Mouse (Mus musculus): ENCODE results near the gene Zfp933.
"Not testable (repeated sequence)": the region's sequence is repeated elsewhere in the genome, so short reads cannot be mapped to it uniquely, and the experiment has no call there.

Gene Zfp933

GRCm38 (mm10) chr4:147850776-147851175 is 2.6 kb upstream of the Zfp933 start:
- DNase-seq, result no peak

GRCm38 (mm10) chr4:147848584-147848991 is 422 bp upstream of the Zfp933 start:
- DNase-seq, result no peak

DNA sequence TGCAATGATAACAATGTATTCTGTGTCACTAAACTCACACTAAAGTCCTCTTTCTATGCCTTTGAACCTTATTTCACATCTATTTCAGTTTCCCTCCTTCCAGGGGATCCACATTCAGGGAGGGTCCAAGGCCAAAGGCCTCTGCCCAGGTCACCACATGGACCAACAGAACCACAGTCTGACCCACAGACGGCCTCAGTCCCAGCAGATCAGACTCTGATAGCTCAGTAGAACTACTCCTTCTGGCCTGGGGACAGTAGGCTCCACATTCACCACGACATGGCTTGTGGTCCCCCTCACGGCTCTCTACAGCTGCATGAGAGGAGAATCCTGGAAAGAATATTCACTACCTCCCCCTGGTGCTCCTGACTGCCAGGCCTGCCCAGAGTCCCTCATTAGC is 5.3 kb downstream of the Zfp933 start:
- DNase-seq, result no peak

DNA sequence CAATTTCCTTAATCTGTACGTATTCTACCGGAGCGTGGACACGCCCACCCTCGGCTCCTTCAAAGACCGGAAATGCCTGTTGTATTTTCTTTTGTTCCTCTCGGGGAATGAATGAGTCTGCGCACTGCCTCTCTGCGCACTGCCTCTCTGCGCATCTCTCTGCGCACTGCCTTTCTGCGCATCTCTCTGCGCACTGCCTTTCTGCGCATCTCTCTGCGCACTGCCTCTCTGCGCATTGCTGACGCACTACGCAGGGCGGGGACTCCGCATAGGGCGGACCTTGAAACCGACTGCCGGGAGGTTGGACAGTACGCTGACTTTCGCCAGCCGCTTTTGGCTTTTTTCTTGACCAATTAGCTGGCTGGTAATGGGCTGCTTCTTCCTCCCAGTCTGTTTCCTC is 8.9 kb downstream of the Zfp933 start:
- DNase-seq, result peak; percentile 46

DNA sequence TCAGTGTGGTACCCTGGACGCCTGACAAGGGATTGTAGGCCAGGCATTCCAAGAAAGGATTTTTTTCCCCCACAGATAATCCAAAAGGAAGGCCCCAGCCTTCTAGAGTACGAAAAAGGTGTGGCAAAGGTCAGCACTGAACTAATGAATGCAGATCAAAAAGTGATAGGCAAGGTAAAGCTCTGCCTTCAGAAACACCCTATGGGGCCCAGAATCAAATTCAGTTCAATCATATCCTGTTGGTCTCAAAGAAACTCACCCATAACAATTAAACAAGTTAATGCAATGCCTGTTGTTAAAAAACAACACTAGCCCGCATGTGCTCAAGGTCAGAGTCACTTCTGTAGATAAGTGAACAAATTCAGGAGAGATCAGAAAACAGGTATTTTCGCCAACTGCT is 23.8 kb downstream of the Zfp933 start:
- no peak for DNase-seq

GRCm38 (mm10) chr4:147821414-147821813 is 26.8 kb downstream of the Zfp933 start:
- not testable (repeated sequence) for DNase-seq

DNA sequence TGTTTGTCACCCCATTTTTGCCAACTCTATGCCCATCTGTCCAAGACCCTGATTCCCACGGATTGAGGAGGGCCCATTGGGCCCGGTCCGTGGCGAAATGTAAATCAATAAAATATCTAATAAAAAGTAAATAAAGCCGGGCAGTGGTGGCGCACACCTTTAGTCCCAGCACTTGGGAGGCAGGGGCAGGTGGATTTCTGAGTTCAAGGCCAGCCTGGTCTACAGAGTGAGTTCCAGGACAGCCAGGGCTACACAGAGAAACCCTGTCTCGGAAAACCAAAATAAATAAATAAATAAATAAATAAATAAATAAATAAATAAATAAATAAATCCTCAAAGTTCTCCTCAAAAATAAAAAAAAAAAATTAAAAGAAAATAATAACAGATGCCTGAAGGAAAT is 28.5 kb downstream of the Zfp933 start:
- DNase-seq, result not testable (repeated sequence)

DNA sequence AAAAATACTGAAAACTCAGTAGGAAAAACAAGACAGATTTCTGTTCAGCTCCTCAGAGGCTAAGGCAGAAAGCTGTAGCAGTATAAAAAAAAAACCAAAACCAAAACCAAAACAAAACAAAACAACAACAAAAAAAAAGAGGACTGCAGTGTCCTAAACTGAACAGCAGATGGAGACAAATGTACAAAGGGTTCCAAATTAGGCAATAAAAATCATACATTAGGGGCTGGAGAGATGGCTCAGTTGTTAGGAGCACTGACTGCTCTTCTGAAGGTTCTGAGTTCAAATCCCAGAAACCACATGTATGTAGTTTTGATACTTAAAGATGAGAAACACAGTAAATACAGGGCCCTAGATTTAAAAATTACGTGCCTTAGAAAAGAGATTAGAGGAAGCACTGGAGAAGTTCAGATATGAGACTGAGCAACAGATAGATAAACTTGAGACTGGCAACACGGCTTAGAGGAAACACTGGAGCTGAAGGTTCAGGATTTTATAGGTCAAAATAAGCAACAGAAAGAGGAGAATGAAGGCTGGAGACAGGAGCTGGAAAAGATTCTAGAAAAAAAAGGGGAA is 33.5 kb downstream of the Zfp933 start:
- no peak for DNase-seq

DNA sequence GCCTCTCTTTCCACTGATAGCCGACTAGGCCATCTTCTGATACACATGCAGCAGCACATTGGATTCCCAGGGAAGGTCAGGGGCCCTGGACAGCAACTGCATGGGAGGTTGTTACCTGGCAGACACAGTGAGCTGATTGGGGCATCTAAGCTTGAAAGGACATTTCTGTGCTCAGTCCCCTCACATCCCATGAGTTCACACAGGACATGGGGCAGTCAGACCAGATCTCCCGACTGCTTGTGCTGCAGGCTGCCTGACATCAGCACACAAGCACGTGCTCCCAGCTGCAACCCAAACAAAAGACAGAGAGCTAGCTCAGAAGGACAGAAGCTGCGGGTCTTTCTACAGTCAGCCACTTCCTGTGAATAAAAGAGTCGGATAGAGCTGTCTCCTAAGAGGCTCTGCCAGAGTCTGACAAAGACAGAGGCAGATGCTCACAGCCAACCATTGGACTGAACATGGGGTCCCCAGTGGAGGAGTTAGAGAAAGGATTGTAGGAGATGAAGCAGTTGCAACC is 34.9 kb downstream of the Zfp933 start:
- no peak for DNase-seq

GRCm38 (mm10) chr4:147809966-147810304 is 38.2 kb downstream of the Zfp933 start:
- DNase-seq, result not testable (repeated sequence)

- peak; percentile 73 for DNase-seq
Observed at GRCm38 (mm10) chr4:147809292-147809965, 38.7 kb downstream of the Zfp933 start, which contains the start of gene Zfp984. Gene Zfp984, minus strand, starts transcription at chr4:147809788.

DNA sequence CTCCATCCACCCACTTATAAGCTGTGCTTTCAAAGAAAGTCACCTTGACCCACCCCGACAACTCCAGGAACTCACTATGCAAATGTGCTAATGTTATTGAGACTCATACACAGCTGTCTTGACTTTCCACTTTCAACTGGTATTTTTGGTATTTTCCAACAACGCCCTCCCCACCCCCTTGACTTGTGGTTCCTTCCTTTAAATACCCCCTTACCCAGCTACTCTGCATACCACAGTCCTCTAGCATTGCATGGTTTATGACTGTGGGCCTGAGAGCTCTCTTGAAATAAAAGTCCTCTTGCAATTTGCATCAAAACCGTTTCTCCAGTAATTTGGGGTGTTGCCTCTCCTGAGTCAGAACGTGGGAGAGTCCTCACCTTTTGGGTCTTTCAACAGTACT is 39.7 kb downstream of the Zfp933 start:
- peak; percentile 13 for DNase-seq

DNA sequence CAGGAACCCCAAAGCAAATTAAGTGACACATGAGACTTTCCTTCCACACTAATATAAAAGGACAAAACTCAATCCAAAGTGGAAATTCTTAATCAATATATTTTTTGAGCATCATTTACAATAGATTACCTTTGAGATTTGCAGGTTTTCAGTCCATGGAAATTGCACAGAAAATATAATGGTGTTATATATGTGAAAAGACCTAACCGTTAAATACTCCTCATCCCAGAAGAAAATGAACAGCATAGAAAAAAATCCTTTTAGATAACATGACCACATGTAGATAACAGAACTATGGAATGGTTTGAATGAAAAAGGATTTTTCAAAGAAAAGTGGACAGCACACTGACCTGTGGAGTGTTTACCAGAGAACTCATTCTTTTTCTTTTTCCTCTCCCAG is 52.9 kb downstream of the Zfp933 start:
- DNase-seq, result not testable (repeated sequence)

- not testable (repeated sequence) for DNase-seq
Observed at GRCm38 (mm10) chr4:147794026-147794665, 54.0 kb downstream of the Zfp933 start.

- DNase-seq, result not testable (repeated sequence)
Observed at GRCm38 (mm10) chr4:147793390-147793916, 54.7 kb downstream of the Zfp933 start.

GRCm38 (mm10) chr4:147791729-147792128 is 56.4 kb downstream of the Zfp933 start:
- DNase-seq, result not testable (repeated sequence)

Data from lung, postnatal 10 days (tissue).